Mouse (Mus musculus) midbrain, embryonic 11.5 days (tissue): ENCODE results near the gene Ilkap. TPM values are rescaled to one million over a fixed set of nuclear protein-coding genes. Genes with fewer than 3 reads are reported as not detected.

ENCODE experiments used
- ATAC-seq: fragments of 200-750 bp; cut with Nextera tagmentation; 2 replicates; pipeline ENCODE4 v1.8.0; 2017; ENCODE audit warnings: moderate TSS enrichment, moderate library complexity; ENCODE audit not compliant: low FRiP score
- DNase-seq: peaks from one replicate; pipeline ENCODE4 v3.0.0; 2015; ENCODE audit warnings: low spot score; ENCODE audit errors: missing footprints
- H3K27ac ChIP-seq: fragments of 300-500 bp; sonication (generic); 2 replicates; pipeline ENCODE4 v1.5.1; 2014; ENCODE audit warnings: low read depth, low read length
- H3K27me3 ChIP-seq: fragments of 300-500 bp; sonication (generic); 2 replicates; pipeline ENCODE4 v1.6.1; 2014; ENCODE audit warnings: mild to moderate bottlenecking, low read length, moderate library complexity, mixed read lengths; ENCODE audit not compliant: control insufficient read depth, insufficient read depth
- H3K36me3 ChIP-seq: fragments of 300-500 bp; sonication (generic); 2 replicates; pipeline ENCODE4 v1.6.1; 2014; ENCODE audit warnings: mild to moderate bottlenecking, low read length, moderate library complexity, mixed read lengths; ENCODE audit not compliant: control insufficient read depth, insufficient read depth
- H3K4me1 ChIP-seq: fragments of 300-500 bp; sonication (generic); 2 replicates; pipeline ENCODE4 v1.6.1; 2014; ENCODE audit warnings: low read length; ENCODE audit not compliant: control insufficient read depth, insufficient read depth
- H3K4me2 ChIP-seq: fragments of 300-500 bp; sonication (generic); 2 replicates; pipeline ENCODE4 v1.6.1; 2014; ENCODE audit warnings: mild to moderate bottlenecking, moderate library complexity
- H3K4me3 ChIP-seq: fragments of 300-500 bp; sonication (generic); 2 replicates; pipeline ENCODE4 v1.5.1; 2014; ENCODE audit warnings: low read depth, low read length
- H3K9ac ChIP-seq: fragments of 300-500 bp; sonication (generic); 2 replicates; pipeline ENCODE4 v1.6.1; 2014; ENCODE audit warnings: low read length
- H3K9me3 ChIP-seq: fragments of 300-500 bp; sonication (generic); 2 replicates; pipeline ENCODE4 v1.6.1; 2016; ENCODE audit warnings: low read length; ENCODE audit not compliant: control insufficient read depth
- WGBS: fragments of 180-500 bp; shearing (Covaris S2); extraction: QIAGEN DNeasy Blood & Tissue Kit; methylation state at CpG from one replicate; pipeline ENCODE4 v1.1.7; 2014; 5-methylcytosine and 5-hydroxymethylcytosine counted together
- polyA plus RNA-seq: library from polyadenylated mRNA; unstranded; fragments of >200 nt; fragmentation: Nextera tagmentation; extraction: Ambion mirVana; gene quantifications from 2 replicates; pipeline ENCODE4 v1.2.1, GENCODE M21; 2014

The Ilkap gene
- polyA plus RNA-seq, 1 experiment from 2014 or later: 169 TPM

GRCm38 (mm10) chr1:91370055-91370454, 28.6 kb downstream of the Ilkap start:
- WGBS: 94% methylated on average over 23 of the region's 23 CpGs
- Histone ChIP-seq H3K9me3 (no peaks in the 10 kb centered on the region), H3K4me2 (no peak overlapping the region), H3K27ac (no peak overlapping the region), H3K4me1 (peaks cover 5% of the 10 kb centered on the region), H3K9ac (no peak overlapping the region), H3K27me3 (peaks cover 6% of the 10 kb centered on the region), H3K4me3 (no peak overlapping the region), H3K36me3 (peaks cover 24% of the 10 kb centered on the region)
- DNase-seq: no peak
- no peak for ATAC-seq

DNA sequence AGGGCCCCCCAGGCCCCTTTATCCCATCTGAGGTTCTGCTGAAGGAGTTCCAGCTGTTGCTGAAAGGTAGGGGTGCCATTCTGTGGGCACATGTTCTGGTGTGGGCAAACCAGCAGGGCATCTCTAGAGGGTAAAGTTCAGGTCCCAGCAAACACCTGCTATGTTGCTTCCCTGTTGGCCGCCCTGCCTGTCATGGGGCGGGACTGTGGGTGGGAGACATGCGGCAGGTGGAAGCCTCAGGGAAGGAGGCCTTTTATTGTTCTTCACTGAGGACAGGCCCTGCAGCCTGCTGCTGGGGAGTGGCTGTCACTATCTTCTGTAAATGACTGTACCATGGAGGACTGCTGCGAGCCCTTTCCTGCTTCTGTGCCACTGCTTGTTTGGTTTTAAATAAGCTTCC, 29.2 kb downstream of the Ilkap start:
- DNase-seq (no peak), ATAC-seq (no peak)
- Histone ChIP-seq H3K4me3 (no peak overlapping the region), H3K27ac (no peak overlapping the region), H3K9ac (no peak overlapping the region), H3K27me3 (peaks cover 6% of the 10 kb centered on the region), H3K4me2 (no peak overlapping the region), H3K4me1 (peaks cover 5% of the 10 kb centered on the region), H3K9me3 (no peaks in the 10 kb centered on the region), H3K36me3 (peaks cover 22% of the 10 kb centered on the region)
- WGBS: 74% methylated on average over 4 of the region's 4 CpGs

GRCm38 (mm10) chr1:91367295-91367694, 31.3 kb downstream of the Ilkap start:
- Histone ChIP-seq H3K4me2 (no peak overlapping the region), H3K9me3 (no peaks in the 10 kb centered on the region), H3K36me3 (peaks cover 11% of the 10 kb centered on the region), H3K4me3 (no peak overlapping the region), H3K9ac (no peak overlapping the region), H3K4me1 (peaks cover 5% of the 10 kb centered on the region), H3K27me3 (peaks cover 6% of the 10 kb centered on the region), H3K27ac (no peak overlapping the region)
- ATAC-seq: no peak
- WGBS: 88% methylated on average over 3 of the region's 3 CpGs
- DNase-seq: no peak

- Histone ChIP-seq H3K4me3 (peak within 1 kb of the TSS; percentile 30), H3K4me2 (peak within 1 kb of the TSS; percentile 58), H3K36me3 (peaks cover 6% of the 10 kb centered on the region; the same call in 1 of the 2 replicates), H3K9me3 (no peaks in the 10 kb centered on the region), H3K27ac (no peak within 1 kb of the TSS), H3K9ac (peak within 1 kb of the TSS; percentile 60), H3K4me1 (peaks cover 5% of the 10 kb centered on the region), H3K27me3 (peaks cover 6% of the 10 kb centered on the region)
- under 1% methylated on average over 64 of the region's 68 CpGs for WGBS
- DNase-seq: peak; percentile 97
- ATAC-seq: peak; percentile 67
These were observed 32.2 kb downstream of the Ilkap start, which contains the start of gene Erfe for GRCm38 (mm10) chr1:91366215-91367108. Gene Erfe, plus strand, starts transcription at chr1:91366430.

DNA sequence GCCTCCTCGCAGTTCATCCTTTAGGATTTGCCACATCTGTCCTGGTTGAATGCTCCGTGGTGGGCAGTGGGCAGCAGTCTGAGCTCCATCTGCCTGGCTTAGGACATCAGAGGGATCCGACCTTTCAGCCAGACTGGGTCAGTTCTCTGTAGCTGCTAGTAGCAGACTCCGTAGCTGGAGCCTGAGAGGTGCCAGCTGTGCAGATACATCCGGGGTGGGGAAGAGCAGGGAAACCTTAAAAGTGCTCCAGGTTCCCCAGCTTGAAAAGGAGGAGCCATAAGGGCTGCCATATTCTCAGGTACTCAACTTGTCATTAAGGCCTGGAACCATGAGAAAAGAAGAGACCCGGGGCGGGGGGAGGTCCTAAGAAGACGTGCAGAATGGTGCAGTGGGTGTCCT, 32.8 kb downstream of the Ilkap start:
- ATAC-seq: no peak
- no peak for DNase-seq

DNA sequence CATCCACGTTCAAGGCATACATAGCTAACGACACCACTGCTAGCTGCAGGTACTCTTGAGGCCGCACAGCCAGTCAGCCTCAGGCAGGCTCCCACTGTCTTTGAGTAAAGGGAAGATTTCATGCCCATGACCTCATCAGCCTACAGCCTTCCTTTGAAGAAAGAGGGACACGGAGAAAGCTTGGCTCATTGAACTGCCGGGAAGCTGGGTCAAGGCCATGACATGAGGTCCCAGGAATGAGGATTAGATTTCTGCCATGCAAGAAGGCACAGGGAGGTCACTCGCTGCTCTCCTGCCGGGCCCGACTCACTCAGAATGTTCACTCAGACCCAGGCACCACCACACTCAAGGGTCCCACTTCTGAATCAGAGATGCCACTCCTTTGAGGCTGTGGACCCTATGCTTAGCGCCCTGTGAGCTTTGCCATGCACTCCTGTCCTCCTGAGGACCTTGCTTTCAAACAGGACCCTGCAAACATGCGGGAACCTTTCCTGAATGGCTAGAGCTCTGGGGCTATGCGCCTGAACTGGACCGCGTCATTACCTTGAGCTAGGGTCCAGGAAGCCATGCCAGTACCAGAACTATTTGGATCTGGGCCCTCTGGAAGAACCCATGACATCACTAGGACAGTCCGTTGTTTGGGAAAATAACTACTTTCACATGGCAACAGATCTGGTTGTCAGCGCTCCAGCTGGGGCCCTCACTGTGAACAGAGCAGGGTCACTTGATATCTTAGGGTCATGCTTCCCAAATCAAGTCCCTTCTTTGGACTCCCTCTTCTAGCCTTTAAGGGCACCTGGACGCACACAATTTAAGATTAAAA, 33.6 kb downstream of the Ilkap start:
- ATAC-seq: no peak
- WGBS: 94% methylated on average over 16 of the region's 16 CpGs
- H3K4me3 ChIP-seq: no peak overlapping the region

More for the DNA sequence above, 32.8 kb downstream of the Ilkap start:
- peaks cover 6% of the 10 kb centered on the region for H3K27me3 ChIP-seq
- H3K4me3 ChIP-seq: 0 out of 2 replicates have a peak overlapping the region, but pooled peaks have one; percentile 30
- no peaks in the 10 kb centered on the region for H3K9me3 ChIP-seq
- H3K4me2 ChIP-seq: peak overlapping the region; percentile 58
- no peak overlapping the region for H3K9ac ChIP-seq
- H3K27ac ChIP-seq: no peak overlapping the region
- 0 out of 2 replicates have a peak, but pooled peaks cover 6% of the 10 kb centered on the region for H3K36me3 ChIP-seq
- WGBS: 28% methylated on average over 8 of the region's 8 CpGs
- peaks cover 5% of the 10 kb centered on the region for H3K4me1 ChIP-seq

DNA sequence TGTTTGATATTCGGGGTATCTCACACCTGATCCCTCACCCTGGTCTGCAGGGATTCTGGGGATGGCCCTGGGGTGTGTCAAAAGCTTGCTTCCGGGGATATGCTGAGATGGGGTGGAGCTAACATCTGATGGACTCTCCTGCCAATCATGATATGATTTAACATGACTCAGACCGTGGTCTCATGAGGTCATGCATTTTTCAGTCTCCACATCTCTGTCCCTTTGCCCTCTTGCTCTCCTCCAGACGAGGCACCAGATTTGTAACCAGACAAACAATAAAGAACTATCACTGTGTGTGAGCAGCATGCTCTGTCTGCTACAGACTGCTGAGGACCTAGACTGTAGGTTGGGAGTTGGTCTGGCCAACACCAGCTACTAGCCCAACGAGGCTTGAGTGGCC, 36.5 kb downstream of the Ilkap start:
- 81% methylated on average over 5 of the region's 5 CpGs for WGBS
- Histone ChIP-seq H3K4me3 (no peak overlapping the region), H3K9me3 (no peaks in the 10 kb centered on the region), H3K4me1 (peaks cover 5% of the 10 kb centered on the region), H3K36me3 (no peaks in the 10 kb centered on the region), H3K4me2 (no peak overlapping the region), H3K27me3 (peaks cover 4% of the 10 kb centered on the region), H3K9ac (no peak overlapping the region), H3K27ac (no peak overlapping the region)
- DNase-seq (no peak), ATAC-seq (no peak)

More for the DNA sequence above, 33.6 kb downstream of the Ilkap start:
- Histone ChIP-seq H3K27me3 (peaks cover 6% of the 10 kb centered on the region), H3K9me3 (no peaks in the 10 kb centered on the region), H3K4me2 (no peak overlapping the region), H3K4me1 (peaks cover 5% of the 10 kb centered on the region), H3K9ac (no peak overlapping the region), H3K27ac (no peak overlapping the region), H3K36me3 (no peaks in the 10 kb centered on the region)
- no peak for DNase-seq

DNA sequence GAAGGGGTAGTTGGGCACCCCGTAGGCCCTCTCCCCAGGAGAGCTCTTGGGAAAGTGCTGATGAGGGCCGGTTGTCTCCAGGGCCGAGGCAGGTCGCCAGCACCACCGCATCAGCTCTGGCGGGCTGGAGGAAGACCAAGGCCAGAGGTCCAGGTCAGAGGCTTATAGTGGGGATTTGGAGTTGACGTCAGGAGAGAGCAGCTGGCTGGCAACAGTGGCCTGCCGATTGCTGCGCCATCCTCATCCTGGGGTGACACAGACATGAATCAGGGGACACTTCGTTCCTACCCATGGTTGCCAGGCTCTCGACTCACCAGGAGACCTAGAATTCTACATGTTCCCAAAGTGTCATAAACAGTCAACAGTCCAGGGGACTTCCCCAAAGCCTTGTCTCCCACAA, 42.5 kb downstream of the Ilkap start:
- H3K36me3 ChIP-seq: no peaks in the 10 kb centered on the region
- ATAC-seq: no peak
- no peak overlapping the region for H3K4me2 ChIP-seq
- no peaks in the 10 kb centered on the region for H3K4me1 ChIP-seq
- peak; percentile 73 for DNase-seq
- no peak overlapping the region for H3K27ac ChIP-seq
- WGBS: 87% methylated on average over 11 of the region's 11 CpGs
- no peak overlapping the region for H3K4me3 ChIP-seq
- no peak overlapping the region for H3K9ac ChIP-seq
- H3K9me3 ChIP-seq: no peaks in the 10 kb centered on the region
- no peaks in the 10 kb centered on the region for H3K27me3 ChIP-seq

DNA sequence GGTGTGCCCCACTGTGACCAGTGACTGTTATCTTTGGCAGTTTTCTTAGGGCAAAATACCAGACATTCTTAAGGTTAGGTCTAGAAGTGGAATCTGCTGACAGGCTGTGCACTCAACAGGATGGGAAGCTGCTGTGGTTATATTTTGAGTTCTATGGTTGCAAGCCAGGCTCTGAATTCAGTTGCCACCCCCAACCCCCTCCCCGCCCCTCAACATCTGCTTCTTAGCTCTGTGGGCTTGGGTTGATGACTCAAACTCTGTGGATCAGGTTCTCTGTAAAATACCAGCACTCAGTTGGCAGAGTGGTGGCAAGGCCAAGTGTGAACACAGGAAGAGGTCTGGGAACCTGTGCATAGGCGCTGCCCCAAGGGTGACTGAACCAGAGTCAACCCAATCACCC, 46.3 kb downstream of the Ilkap start:
- no peaks in the 10 kb centered on the region for H3K9me3 ChIP-seq
- H3K27ac ChIP-seq: no peak overlapping the region
- H3K9ac ChIP-seq: no peak overlapping the region
- H3K36me3 ChIP-seq: no peaks in the 10 kb centered on the region
- H3K27me3 ChIP-seq: no peaks in the 10 kb centered on the region
- no peak for DNase-seq
- 88% methylated on average over 2 of the region's 2 CpGs for WGBS
- H3K4me1 ChIP-seq: no peaks in the 10 kb centered on the region
- no peak for ATAC-seq
- no peak overlapping the region for H3K4me2 ChIP-seq
- H3K4me3 ChIP-seq: no peak overlapping the region
